Mouse (Mus musculus) monocyte, adult 5-6 weeks (primary cell): ENCODE measurements around the gene Krba1. TPM values are rescaled to one million over a fixed set of nuclear protein-coding genes. Genes with fewer than 3 reads are reported as not detected.
A peak's percentile ranks its signal among the peaks of the same experiment; 100 is the strongest.

Experiments
- ATAC-seq: fragments of 153-309, 156-312 bp; replicated peaks from 2 replicates; pipeline ENCODE4 v1.8.0; 2017; ENCODE audit warnings: mild to moderate bottlenecking; ENCODE audit not compliant: low TSS enrichment, insufficient number of reproducible peaks, severe bottlenecking, poor library complexity, low FRiP score
- total RNA-seq: library from RNA; stranded (forward); fragments of 200-1000, 200-491, 200-594 nt; gene quantifications from 3 replicates; pipeline ENCODE4 v1.2.3, GENCODE M21; 2017

Gene Krba1
- total RNA-seq, 1 experiment from 2014 or later = 1.1 TPM

DNA sequence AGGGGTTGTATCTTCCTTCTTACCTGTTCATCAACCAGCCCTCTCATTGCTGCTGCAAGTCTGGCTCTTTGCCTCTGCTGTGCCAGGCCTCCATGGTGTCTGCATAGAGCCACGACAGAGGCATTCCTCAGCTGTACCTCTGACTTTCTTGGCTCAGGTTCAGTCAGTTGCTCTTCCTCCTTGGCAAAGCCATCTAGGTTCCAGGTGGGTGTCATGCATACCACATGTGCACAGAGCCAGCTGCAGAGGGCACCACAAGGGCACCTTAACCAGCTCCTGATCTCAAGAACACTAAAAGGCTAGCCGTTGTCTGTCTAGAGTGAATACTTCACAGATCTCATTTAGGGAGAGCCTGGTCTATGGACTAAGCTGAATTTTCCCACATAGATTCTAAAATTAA, 21.1 kb downstream of the Krba1 start:
- no peak for ATAC-seq

DNA sequence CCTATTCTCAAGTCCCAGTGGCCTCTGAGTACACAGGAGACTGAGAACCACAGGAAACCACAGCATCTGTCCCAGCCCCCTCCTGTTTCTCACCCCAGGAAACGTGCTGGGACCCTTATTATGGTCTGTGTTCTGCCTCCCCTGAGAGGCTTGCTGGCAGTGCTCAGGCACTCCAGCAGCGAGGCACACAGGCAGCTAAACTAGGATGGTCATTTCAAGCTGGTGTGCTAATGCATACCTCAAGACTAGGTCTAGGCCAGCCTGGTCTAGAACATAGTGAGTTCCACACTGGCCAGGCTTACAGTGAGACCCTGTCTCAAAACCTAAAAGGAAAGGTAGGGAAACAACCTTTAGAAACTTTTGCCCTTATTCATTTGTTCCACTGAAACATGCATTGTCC, 25.3 kb downstream of the Krba1 start:
- no peak for ATAC-seq

DNA sequence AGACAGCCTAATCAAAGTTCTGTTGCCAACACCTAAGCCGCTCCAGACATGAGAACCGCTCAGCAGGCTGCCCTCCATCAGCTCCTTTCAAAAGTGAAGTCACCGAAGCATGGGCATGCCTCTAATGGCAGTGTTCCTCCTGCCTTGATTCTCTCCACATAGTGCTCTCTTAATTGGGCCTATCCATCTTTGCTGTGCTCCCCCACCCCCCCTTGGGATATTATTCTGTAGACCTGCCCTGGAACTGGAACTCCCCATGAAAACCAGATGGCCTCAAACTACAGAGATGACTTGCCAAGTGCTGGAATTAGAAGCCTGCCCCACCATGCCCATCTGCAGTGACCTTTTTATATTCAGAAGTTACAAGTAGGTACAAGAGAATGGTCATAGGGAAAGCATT, 27.9 kb downstream of the Krba1 start:
- no peak for ATAC-seq

DNA sequence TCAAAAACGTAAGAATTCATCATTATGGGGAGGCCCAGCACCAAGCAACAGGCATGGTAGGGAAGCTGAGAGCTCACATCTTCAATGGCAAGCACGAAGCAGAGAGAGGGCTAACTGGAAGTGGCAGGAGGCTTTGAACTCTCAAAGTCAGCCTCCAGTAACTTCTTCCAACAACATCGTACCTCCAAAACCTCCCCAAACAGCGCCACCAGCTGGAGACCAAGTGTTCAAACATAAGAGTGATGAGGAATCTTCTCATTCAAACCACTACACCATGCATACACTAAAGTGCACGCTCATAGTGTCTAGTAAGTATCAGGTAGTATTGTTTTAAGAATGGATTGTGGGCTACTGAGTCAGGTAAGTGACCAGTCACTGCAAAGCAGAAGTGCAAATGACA, 28.7 kb downstream of the Krba1 start:
- ATAC-seq = no peak

DNA sequence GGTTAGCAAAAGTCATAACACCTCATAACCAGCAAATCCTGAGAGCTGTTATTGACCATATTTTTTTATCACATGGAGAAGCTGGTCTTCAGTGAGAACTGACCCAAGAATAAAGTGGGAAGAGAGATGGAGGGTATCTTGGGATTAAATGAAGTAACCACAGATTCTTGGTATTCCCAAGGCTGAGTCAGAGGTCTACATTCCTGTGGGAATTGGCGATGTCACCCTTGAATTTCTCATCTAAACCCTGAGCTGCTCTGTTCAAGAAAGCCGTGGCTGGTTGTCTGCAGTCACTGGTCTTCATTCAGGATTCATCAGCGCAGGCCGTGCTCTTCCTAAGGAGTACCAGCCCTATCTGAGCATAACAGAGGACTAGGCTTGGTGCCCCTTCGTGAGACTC, 31.6 kb downstream of the Krba1 start:
- ATAC-seq = no peak

DNA sequence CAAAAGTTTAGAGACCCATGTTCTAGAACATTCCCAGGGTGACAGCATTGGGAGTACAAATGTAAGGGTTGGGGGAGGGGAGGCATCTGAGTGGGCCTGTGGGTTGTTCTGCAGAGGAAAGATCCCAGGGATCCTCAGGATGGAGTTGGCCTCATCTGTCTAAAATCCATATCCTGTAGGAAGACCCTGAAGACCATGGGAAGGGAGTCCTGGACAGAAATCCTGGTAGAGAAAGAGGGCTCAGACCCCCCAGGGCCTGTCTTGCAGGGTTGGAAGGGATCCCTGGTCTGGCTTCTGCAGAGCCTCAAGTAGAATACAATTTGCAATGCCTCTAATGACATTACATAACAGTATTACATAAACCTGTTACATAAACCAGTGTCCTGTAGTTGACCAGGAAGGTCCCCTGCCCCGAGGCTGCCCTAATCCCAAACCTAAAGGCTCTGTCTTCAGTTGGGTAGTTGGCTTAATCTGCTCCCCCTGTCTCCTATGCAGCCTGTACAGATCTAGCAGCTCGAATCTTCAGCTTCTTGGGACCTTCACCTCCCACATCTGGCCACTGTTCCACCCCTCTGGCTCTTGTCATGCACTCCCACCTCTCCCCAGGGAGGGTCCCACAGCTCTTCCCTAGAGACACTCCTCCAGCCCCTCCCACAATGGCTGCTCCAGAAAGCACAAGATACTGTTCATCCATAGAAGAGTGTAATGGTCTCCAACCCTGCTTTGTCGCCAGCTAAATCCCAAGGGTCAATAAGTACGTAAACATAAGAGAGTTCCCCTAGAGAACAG, 33.6 kb downstream of the Krba1 start:
- no peak for ATAC-seq

DNA sequence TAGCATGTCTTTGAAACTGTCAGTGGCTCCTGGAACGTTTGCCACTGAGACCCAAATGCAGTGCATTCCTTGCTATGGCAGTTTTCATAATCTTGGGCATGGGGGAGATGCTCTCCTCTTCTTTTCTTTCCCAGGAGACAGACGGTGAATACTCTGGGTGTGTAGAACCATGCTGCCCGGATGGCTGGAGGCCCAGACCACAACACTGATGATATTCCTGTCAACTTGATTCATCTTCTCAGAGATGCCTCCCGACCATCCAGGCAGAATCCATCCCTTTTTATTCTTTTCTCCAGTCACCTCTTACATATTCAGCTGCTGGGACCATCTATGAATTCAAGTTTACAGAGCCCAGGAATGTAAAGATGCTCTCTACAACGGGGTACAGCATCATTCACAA, 35.4 kb downstream of the Krba1 start:
- no peak for ATAC-seq

DNA sequence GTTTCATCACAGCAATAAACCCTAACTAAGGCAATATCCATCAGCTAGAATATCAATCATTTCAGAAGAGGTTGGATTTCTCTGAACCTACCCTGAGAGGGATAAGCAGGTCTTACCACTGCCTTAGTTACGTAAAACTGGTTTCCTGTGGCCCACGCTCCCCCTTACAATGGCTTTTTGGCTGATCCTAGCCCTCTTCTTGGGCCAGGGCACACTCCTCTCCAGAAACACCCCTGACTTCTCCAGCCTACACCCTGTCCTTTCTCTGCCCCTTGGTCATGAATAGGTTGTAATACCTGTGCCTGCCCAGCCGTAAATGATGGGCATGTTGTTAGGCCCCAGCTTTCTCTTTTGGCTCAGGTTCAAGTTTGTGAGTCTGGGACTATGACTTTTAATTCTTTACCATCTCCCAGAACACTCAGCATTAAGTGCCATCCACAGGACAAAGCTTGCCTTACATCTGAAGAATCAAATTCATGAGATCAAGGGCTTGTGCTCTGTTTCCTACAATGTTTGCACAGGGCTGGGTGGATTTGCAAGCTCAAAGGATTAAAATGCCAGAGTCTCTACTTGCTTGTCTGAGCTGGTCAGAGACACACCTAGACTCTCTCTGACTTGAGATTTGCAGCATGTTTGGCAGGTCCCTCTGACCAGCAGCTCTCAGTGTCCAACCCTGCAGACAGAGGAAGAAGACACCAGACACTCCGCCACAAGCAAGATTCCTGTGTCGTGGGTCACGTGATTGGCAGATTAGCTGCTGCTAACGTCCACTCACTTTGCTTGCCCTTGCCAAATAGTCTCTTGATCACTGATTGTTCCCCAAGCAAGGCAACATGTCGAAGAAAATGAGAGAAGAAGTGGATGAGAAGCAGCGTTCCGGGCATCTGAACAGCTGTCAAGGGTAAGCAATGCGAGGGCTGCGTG, 37.8 kb downstream of the Krba1 start:
- ATAC-seq = no peak

DNA sequence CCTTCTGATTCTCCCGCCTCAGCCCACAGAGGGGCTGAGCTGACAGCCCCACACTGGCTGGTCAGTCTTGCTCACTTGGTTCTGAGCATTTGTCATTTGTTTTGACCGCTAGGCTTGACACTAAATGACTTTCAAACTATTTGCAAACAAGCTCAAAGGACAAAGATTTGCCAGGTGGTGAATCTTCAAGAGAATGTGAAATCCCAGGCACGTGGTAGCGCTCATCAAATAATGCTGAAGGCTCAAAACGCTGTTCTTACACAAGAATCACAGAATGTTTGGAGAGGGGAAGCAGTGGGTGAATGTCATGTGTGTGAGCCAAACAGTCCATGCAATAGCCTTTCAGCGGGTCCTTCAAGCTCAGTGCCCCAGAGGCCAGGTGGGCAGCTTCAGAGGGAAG, 39.3 kb downstream of the Krba1 start:
- ATAC-seq = no peak

DNA sequence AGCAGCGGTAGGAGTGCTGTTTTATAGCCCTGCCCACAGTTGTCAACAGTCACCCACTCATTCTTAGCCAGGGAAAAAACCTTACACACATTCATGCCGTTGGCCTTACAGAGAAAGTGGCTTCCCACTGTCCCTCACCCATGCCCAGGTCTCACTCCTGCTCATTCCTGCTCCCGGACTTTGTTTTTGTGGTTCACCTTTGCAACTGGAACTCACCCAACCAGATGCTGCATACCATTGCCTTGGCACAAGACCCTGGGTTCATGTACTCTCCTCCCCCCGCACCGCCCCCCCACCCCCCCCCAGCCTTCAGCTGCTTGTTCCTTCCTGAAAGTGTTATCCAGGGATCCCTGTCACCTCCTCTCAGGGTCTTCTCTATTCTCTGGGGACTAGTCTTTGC, 39.7 kb downstream of the Krba1 start:
- ATAC-seq = no peak

DNA sequence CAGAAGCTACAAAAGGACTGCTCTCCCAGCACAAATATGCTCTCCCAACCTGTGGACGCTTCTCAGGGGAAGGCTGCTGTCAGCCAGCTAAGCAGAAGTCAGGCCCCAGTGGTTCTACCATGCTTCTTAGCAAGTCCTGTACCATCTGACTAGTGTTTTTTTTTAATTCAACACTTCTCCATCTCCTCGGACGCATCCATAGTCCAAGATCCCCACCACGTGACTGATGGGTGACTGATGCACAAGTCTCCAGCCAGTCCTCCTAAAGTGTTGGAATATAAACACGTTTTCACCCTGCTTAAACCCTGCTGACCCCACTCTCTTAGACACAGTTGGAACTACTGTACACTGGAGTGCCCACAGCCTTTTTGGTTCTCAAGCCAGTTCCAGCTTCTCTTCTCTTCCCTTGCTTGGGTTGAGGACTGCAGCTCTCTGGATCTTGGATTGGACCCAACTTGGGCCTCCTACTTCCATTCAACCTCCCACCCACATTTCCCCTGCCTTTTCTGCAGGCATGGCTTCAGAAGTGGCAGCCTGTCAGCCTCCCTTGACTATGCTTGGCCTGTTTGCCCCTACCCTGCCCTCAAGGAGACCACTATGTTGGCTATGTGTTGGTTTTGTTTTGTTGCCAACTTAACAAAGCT, 40.4 kb downstream of the Krba1 start:
- ATAC-seq = no peak

DNA sequence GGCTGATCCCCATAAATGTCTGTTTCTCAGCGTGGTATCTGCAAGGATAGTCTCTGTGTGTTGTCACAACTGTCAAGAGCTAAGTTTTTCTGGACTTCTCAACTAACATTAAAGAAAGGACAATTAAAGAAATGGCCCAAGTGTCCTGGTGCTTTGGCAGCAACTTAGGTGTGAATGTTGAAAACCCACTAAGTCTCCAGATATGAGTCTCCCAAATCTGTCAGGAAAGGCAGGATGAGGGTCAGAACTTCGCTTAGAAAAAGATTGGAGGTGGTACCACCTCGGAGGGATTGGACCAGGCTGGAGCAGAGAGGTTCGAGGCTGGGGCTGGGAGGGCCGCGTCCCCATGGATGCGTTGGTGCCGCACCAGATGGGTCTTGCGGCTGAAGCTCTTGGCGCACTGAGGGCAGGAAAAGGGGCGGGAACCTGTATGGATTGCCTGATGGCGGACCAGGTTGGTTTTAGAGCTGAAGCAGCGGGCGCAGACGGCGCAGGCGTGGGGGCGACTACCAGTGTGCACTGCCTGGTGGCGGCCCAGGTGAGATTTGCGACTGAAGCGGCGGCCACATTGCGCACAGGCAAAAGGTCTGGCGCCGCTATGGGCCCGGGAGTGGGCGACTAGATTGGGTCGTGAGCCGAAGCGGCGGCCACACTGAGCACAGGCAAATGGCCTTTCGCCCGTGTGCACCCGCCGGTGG, 42.4 kb downstream of the Krba1 start:
- no peak for ATAC-seq

DNA sequence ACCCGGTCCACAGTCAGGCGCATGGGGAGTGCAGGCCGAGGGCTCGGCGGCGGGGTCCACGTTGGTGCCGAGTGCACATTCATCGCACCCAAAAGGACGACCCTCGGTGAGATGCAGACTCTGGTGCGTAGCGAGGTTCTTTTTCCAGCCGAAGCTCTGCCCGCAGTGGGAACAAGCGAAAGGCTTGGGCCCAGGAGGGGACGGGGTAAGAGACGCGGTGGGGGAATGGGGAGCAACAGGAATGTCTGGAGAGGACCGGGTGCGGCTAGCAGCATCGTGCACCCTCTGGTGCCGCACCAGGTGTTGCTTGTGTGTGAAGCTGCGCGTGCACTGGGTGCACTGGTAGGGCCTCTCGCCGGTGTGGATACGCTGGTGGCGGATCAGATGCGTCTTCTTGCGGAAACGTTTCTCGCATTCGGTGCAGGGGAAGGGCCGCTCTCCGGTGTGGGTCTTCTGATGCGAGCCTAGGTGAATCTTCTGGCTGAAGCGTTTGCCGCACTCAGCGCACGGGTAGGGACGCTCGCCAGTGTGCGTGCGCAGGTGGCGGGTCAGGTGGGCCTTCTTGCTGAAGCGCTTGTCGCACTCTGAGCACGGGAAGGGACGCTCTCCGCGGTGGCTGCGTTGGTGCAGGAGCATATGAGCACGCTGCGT, 43.2 kb downstream of the Krba1 start:
- no peak for ATAC-seq

DNA sequence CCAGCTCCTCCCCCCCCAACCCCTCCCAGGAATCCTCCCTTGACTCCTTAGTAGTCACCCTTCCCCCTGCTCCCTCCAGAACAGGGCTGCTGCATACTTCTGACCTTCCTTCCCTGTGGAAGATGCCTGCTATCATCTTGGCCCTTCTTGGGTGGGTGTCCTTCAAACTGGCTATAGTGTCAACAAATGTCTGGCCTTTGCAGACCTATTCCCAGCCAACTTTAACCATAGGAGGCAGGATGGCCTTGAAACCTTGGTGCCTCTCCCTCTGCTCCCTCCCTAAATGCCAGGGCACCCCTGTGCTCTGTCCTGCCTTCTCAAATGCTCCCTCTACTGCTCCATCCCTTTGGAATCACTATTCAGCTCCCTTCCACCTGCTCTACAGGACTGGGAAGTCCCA, 44.3 kb downstream of the Krba1 start:
- no peak for ATAC-seq

DNA sequence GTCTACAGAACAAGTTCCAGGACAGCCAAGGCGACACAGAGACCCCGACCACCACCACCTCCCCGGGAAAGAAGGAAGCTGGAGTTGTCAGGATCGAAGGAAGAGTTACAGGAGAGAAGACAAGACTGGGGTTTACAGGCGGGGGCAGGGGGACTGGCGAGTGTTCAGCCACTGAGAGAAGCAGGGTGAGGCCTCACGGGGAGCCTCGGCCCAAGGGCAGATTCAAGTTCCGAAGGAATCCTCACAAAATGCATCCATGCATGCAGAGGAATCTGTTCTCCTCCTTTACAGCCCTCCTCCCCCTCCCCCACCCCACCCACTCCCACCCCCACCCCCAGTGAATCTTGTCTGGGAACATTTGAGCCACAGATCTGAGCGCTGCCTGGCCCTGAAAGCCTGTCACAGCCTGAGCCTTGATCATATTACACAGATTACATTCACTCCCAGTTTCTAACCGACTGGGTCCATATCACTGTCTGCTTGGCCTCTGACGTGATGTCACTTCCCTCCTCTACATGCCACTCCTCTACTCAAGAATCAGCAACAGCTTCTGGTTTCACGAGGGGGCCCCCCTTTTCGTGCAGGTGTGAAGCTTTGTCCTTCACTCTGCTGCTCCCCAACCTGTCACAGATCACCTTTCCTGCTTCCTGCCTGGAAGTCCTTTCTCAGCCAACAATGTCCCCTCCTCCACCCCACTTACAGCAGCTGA, 45.1 kb downstream of the Krba1 start:
- ATAC-seq = no peak

DNA sequence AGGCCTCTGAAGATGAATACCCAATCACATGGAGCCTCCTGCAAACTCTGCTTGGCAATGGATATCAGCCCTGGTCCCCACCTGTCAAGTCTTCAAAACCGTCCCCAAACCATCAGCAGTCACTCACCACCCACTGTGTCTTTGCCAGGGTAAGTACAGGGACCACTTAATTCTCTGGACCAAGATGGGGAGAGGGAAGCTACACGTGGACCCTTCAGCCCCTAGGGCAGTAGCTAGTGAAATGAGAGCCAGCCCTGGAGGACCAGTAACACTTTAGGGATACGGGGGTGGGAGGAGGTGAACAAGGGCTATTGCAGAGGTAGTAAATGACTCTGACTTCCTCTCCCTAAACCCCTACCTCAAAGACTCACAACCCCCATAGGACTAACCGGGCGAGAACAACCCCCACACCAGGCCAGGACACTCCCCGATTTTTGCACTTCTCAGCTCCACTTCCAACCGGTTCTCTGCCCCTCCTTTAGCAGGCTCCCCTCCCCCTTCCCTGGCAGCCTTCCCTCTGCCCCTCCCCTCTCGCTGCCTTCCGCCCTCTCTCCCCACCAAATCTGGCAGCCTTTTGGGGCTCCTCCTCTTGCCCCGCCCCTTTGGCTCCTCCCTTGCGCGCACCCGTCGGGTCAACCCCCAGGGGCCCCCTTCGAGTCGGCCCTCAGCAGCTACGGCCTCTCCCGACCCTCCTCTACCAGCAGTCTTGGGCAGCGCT, 48.4 kb downstream of the Krba1 start:
- ATAC-seq = peak; percentile 66
